Mouse (Mus musculus) cerebellum, adult 2 months (tissue): ENCODE results near the gene Rhno1. TPM values are rescaled to one million over a fixed set of nuclear protein-coding genes. Genes with fewer than 3 reads are reported as not detected.
A peak's percentile ranks its signal among the peaks of the same experiment; 100 is the strongest.

Experiments used
- DNase-seq, 2 experiments: peaks; one replicate each; pipeline ENCODE4 v3.0.0; 2021
- H3K27ac ChIP-seq: fragments of 200-500 bp; 2 replicates; pipeline ENCODE4 v1.5.1; 2012; ENCODE audit warnings: low read length, control low read depth, inconsistent platforms; ENCODE audit not compliant: insufficient read depth
- H3K27me3 ChIP-seq: fragments of 200-500 bp; 2 replicates; pipeline ENCODE4 v1.6.1; 2012; ENCODE audit warnings: inconsistent platforms, mild to moderate bottlenecking, low read length, moderate library complexity; ENCODE audit not compliant: control insufficient read depth, insufficient read depth
- H3K4me1 ChIP-seq: fragments of 200-500 bp; 2 replicates; pipeline ENCODE4 v1.6.1; 2011; ENCODE audit warnings: low read length; ENCODE audit not compliant: control insufficient read depth, insufficient read depth
- H3K4me3 ChIP-seq: fragments of 200-500 bp; replicated peaks from 2 replicates; pipeline ENCODE3; 2011; ENCODE audit warnings: mild to moderate bottlenecking, low read depth, low read length, control low read depth; ENCODE audit not compliant: insufficient read depth
- CTCF ChIP-seq: fragments of 200-500 bp; IDR thresholded peaks from 2 replicates; pipeline ENCODE4 v1.5.1; 2011; ENCODE audit warnings: low read depth, mild to moderate bottlenecking, control low read depth, low read length, moderate library complexity, borderline replicate concordance; ENCODE audit not compliant: insufficient read depth
- POLR2A ChIP-seq: fragments of 200-500 bp; IDR thresholded peaks from 2 replicates; pipeline ENCODE4 v1.6.1; 2011; ENCODE audit warnings: low read length, control low read depth, borderline replicate concordance; ENCODE audit not compliant: insufficient read depth
- WGBS: fragments of 180-500 bp; shearing (Covaris S2); methylation state at CpG from one replicate; pipeline ENCODE4 v1.1.7; 2018; 5-methylcytosine and 5-hydroxymethylcytosine counted together
- polyA plus RNA-seq: library from polyadenylated mRNA; depleted of rRNA; stranded (reverse); fragments of >200 nt; gene quantifications from 2 replicates; pipeline ENCODE4 v1.2.3, GENCODE M21; 2012; rRNA removed

The Rhno1 gene
- polyA plus RNA-seq, 1 experiment, result 11.9 TPM

- no peak for DNase-seq
- TF ChIP-seq CTCF (no peak), POLR2A (no peak)
- no peak overlapping the region for H3K4me3 ChIP-seq
- WGBS, result 42% methylated on average over 5 of the region's 5 CpGs
- peaks cover 4% of the 10 kb centered on the region; the same call in 1 of the 2 replicates for H3K4me1 ChIP-seq
- H3K27me3 ChIP-seq, result no peaks in the 10 kb centered on the region
- H3K27ac ChIP-seq, result no peak overlapping the region
Observed at GRCm38 (mm10) chr6:128338876-128339275, 23.8 kb downstream of the Rhno1 start.

GRCm38 (mm10) chr6:128337467-128337866, 25.2 kb downstream of the Rhno1 start:
- 62% methylated on average over 7 of the region's 7 CpGs for WGBS
- no peak overlapping the region for H3K27ac ChIP-seq
- no peak for DNase-seq
- H3K27me3 ChIP-seq, result no peaks in the 10 kb centered on the region
- no peak overlapping the region for H3K4me3 ChIP-seq
- TF ChIP-seq CTCF, result no peak
- no peak for TF ChIP-seq POLR2A
- H3K4me1 ChIP-seq, result peaks cover 4% of the 10 kb centered on the region; the same call in 1 of the 2 replicates

GRCm38 (mm10) chr6:128334397-128335124, 28.1 kb downstream of the Rhno1 start:
- DNase-seq, result peak; percentile 71 to 80
- Histone ChIP-seq H3K27ac (no peak overlapping the region), H3K4me3 (no peak overlapping the region), H3K4me1 (peaks cover under 1% of the 10 kb centered on the region; the same call in 1 of the 2 replicates), H3K27me3 (no peaks in the 10 kb centered on the region)
- 12% methylated on average over 12 of the region's 12 CpGs for WGBS
- no peak for TF ChIP-seq POLR2A
- peak; percentile 64 for TF ChIP-seq CTCF

GRCm38 (mm10) chr6:128318317-128318716, 44.4 kb downstream of the Rhno1 start:
- peak; percentile 49 to 60 for DNase-seq
- Histone ChIP-seq H3K4me3 (no peak overlapping the region), H3K4me1 (no peaks in the 10 kb centered on the region), H3K27me3 (no peaks in the 10 kb centered on the region), H3K27ac (no peak overlapping the region)
- TF ChIP-seq CTCF (peak; percentile 65), POLR2A (no peak)
- 4% methylated on average over 4 of the region's 4 CpGs for WGBS

- H3K27me3 ChIP-seq, result no peaks in the 10 kb centered on the region
- no peak for DNase-seq
- H3K27ac ChIP-seq, result no peak overlapping the region
- no peaks in the 10 kb centered on the region for H3K4me1 ChIP-seq
- no peak for TF ChIP-seq CTCF
- 74% methylated on average over 8 of the region's 8 CpGs for WGBS
- H3K4me3 ChIP-seq, result no peak overlapping the region
Observed at GRCm38 (mm10) chr6:128315597-128315996, 47.1 kb downstream of the Rhno1 start.

GRCm38 (mm10) chr6:128314796-128315195, 47.9 kb downstream of the Rhno1 start:
- H3K27ac ChIP-seq, result no peak overlapping the region
- no peak for DNase-seq
- no peaks in the 10 kb centered on the region for H3K27me3 ChIP-seq
- no peak for TF ChIP-seq CTCF
- TF ChIP-seq POLR2A, result no peak
- WGBS, result 90% methylated on average over 6 of the region's 6 CpGs
- H3K4me1 ChIP-seq, result no peaks in the 10 kb centered on the region
- H3K4me3 ChIP-seq, result no peak overlapping the region

GRCm38 (mm10) chr6:128308311-128308710, 54.4 kb downstream of the Rhno1 start:
- 32% methylated on average over 4 of the region's 4 CpGs for WGBS
- H3K27me3 ChIP-seq, result no peaks in the 10 kb centered on the region
- H3K27ac ChIP-seq, result no peak overlapping the region
- DNase-seq, result peak; percentile 56 to 71
- peak; percentile 86 for TF ChIP-seq CTCF
- no peak for TF ChIP-seq POLR2A
- H3K4me3 ChIP-seq, result no peak overlapping the region
- H3K4me1 ChIP-seq, result no peaks in the 10 kb centered on the region

Other genes starting within 250 kb of the Rhno1 start
- 303 and 370 TPM in 2 replicates for gene Tspan9, start 219.3 kb downstream of the Rhno1 start, polyA plus RNA-seq
- 4.7 and 5.5 TPM in 2 replicates for gene Tead4, start 62.1 kb downstream of the Rhno1 start, polyA plus RNA-seq
- gene Tulp3, start 7.1 kb downstream of the Rhno1 start, polyA plus RNA-seq, result 44.0 and 44.8 TPM in 2 replicates
- 1.2 and 1.5 TPM in 2 replicates for gene Foxm1, start 56 bp upstream of the Rhno1 start, polyA plus RNA-seq
- 5.4 and 8.0 TPM in 2 replicates for gene Tex52, start 12.5 kb upstream of the Rhno1 start, polyA plus RNA-seq
- not detected in 2 replicates for gene Gm44596, start 12.6 kb upstream of the Rhno1 start, polyA plus RNA-seq
- gene Nrip2, start 36.4 kb upstream of the Rhno1 start, polyA plus RNA-seq, result 52.2 and 59.6 TPM in 2 replicates
- 48.1 and 52.5 TPM in 2 replicates for gene Itfg2, start 62.0 kb upstream of the Rhno1 start, polyA plus RNA-seq
- 249 and 256 TPM in 2 replicates for gene Fkbp4, start 75.8 kb upstream of the Rhno1 start, polyA plus RNA-seq
- not detected in 2 replicates for gene Pzp, start 163.8 kb upstream of the Rhno1 start, polyA plus RNA-seq
- gene A2ml1, start 218.7 kb upstream of the Rhno1 start, polyA plus RNA-seq, result 10.4 and 17.3 TPM in 2 replicates